Mouse (Mus musculus) layer of hippocampus, adult 18-20 months (tissue): ENCODE data around the gene Sipa1l3. TPM values are rescaled to one million over a fixed set of nuclear protein-coding genes. Genes with fewer than 3 reads are reported as not detected.

ENCODE experiments used
- DNase-seq, 2 experiments: peaks; one replicate each; pipeline ENCODE4 v3.0.0; 2022; ENCODE audit warnings: low spot score in 2 of 2
- total RNA-seq, 2 experiments: library from RNA; stranded (reverse); gene quantifications; 2 replicates each; pipeline ENCODE4 v1.2.3; 2021

Gene Sipa1l3
- total RNA-seq, 2 experiments from 2014 or later: 219 to 232 TPM

GRCm38 (mm10) chr7:29290691-29291485 lies 227.6 kb downstream of the Sipa1l3 start:
- DNase-seq: peak in 1 of 2 experiments; percentile 50

GRCm38 (mm10) chr7:29289856-29290255 lies 228.6 kb downstream of the Sipa1l3 start:
- no peak for DNase-seq

- peak in 1 of 2 experiments; percentile 61 for DNase-seq
Observed at GRCm38 (mm10) chr7:29288942-29289638, 229.4 kb downstream of the Sipa1l3 start, which contains the start of gene Ppp1r14a. Ppp1r14a (plus strand) TSS chr7:29289308.

- no peak for DNase-seq
Observed at GRCm38 (mm10) chr7:29288079-29288478, 230.4 kb downstream of the Sipa1l3 start.

- DNase-seq: no peak
Observed at GRCm38 (mm10) chr7:29287481-29287880, 231.0 kb downstream of the Sipa1l3 start.

GRCm38 (mm10) chr7:29284523-29284922 lies 233.9 kb downstream of the Sipa1l3 start:
- no peak for DNase-seq

- no peak for DNase-seq
Observed at GRCm38 (mm10) chr7:29283876-29284275, 234.6 kb downstream of the Sipa1l3 start.

GRCm38 (mm10) chr7:29282074-29282554 lies 236.3 kb downstream of the Sipa1l3 start:
- no peak for DNase-seq

GRCm38 (mm10) chr7:29281201-29282073 lies 237.0 kb downstream of the Sipa1l3 start, which contains the start of gene Spint2:
Spint2 (minus strand) TSS chr7:29281912.
- DNase-seq: no peak

- DNase-seq: no peak
Observed at GRCm38 (mm10) chr7:29280801-29281200, 237.6 kb downstream of the Sipa1l3 start.

- DNase-seq: no peak
Observed at GRCm38 (mm10) chr7:29279924-29280323, 238.5 kb downstream of the Sipa1l3 start.

- DNase-seq: no peak
Observed at GRCm38 (mm10) chr7:29279261-29279660, 239.2 kb downstream of the Sipa1l3 start.

- no peak for DNase-seq
Observed at GRCm38 (mm10) chr7:29277510-29277909, 240.9 kb downstream of the Sipa1l3 start.

- no peak for DNase-seq
Observed at GRCm38 (mm10) chr7:29276715-29277114, 241.7 kb downstream of the Sipa1l3 start.

- peak in 1 of 2 experiments; percentile 58 for DNase-seq
Observed at GRCm38 (mm10) chr7:29271687-29272465, 246.6 kb downstream of the Sipa1l3 start.

GRCm38 (mm10) chr7:29270445-29270844 lies 248.0 kb downstream of the Sipa1l3 start:
- no peak for DNase-seq
